Comparison of ENCODE assay signal across 23 mouse cellular contexts in the genomic region with DNA sequence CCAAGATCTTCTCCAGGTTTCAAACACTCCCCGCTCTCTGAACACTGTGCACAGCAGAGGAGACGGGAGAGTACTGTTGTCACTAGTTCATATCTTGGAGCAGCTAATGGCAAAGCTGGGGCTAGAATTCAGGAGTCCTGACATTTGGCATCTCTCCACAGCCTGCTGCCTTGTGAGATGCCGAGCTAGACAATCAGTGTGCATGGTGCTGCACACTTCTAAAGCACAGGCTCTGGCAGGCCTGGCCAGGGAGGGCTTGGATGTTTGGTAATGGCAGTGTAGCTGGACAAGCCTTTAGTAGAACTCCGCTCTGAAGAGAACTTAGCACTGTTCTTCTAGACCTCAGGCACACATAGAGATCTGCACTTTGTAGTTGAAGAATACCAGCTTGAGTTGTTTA. TPM values are rescaled to one million over a fixed set of nuclear protein-coding genes. Genes with fewer than 3 reads are reported as not detected.
A peak's percentile ranks its signal among the peaks of the same experiment; 100 is the strongest.
DNase-seq lines count a peak whose midpoint lies in the region; ATAC-seq and TF ChIP-seq lines count a peak whose summit lies in the region.
"Had no signal": no experiment of that assay in that cellular context is flagged by ENCODE, and none has a peak within 500 bp of the region (broad histone marks: within the 10 kb centered on the region; RNA-seq: fewer than 3 reads in every experiment).

No protein-coding gene starts in this region.

- H3K9ac ChIP-seq in forebrain, embryonic 11.5 days (ENCODE audit: low read length): no peak overlapping the region
- H3K9ac ChIP-seq in forebrain, embryonic 13.5 days: no peak overlapping the region
- no peak overlapping the region for H3K9ac ChIP-seq in ES-E14 (ENCODE audit: insufficient read depth, low read depth, low read length, poor library complexity, severe bottlenecking)
- H3K9ac ChIP-seq: heart, embryonic 15.5 days; hindbrain, embryonic 13.5 days; limb, embryonic 13.5 days; liver, embryonic 12.5 days; lung, embryonic 14.5 days; midbrain, embryonic 13.5 days had no signal

- no peaks in the 10 kb centered on the region; the same call in 1 of the 2 replicates for H3K4me1 ChIP-seq in forebrain, embryonic 11.5 days (replicated peaks; ENCODE audit: control insufficient read depth, insufficient read depth, low read length)
- peaks cover 30% of the 10 kb centered on the region for H3K4me1 ChIP-seq in forebrain, embryonic 13.5 days
- H3K4me1 ChIP-seq in ES-E14 (ENCODE audit: control insufficient read depth in 2 of 2, insufficient read depth in 2 of 2, low read length in 2 of 2, poor library complexity in 1 of 2): peaks cover 0 to 23% of the 10 kb centered on the region in 2 experiments; a peak in 2 of 4 replicates

- H3K27ac ChIP-seq in forebrain, embryonic 11.5 days (ENCODE audit: low read depth, low read length): no peak overlapping the region
- H3K27ac ChIP-seq in forebrain, embryonic 13.5 days: no peak overlapping the region; the same call in 1 of the 2 replicates
- peak overlapping the region; percentile 38; the same call in 1 of the 2 replicates for H3K27ac ChIP-seq in ES-E14 (ENCODE audit: insufficient read depth, low read depth, low read length, poor library complexity, severe bottlenecking)
- H3K27ac ChIP-seq: heart, embryonic 15.5 days; hindbrain, embryonic 13.5 days; limb, embryonic 13.5 days; liver, embryonic 12.5 days; midbrain, embryonic 13.5 days; stomach, postnatal 0 days had no signal

- H3K4me3 ChIP-seq in forebrain, embryonic 11.5 days (ENCODE audit: low read depth, low read length): no peak overlapping the region
- no peak overlapping the region for H3K4me3 ChIP-seq in forebrain, embryonic 13.5 days
- no peak overlapping the region for H3K4me3 ChIP-seq in ES-E14 (ENCODE audit: insufficient read depth in 1 of 2, low read depth in 1 of 2, low read length in 2 of 2, poor library complexity in 1 of 2, severe bottlenecking in 1 of 2)
- H3K4me3 ChIP-seq: heart, embryonic 15.5 days; hindbrain, embryonic 13.5 days; layer of hippocampus, adult 2 months; limb, embryonic 13.5 days; liver, embryonic 12.5 days; midbrain, embryonic 13.5 days had no signal

- peak; percentile 42 for DNase-seq in forebrain, embryonic 11.5 days (ENCODE audit: low spot score)
- DNase-seq in ES-E14 (ENCODE audit: low read depth, low spot score): no peak
- DNase-seq in brain, adult 2 months (ENCODE audit: low read depth, low spot score): peak; percentile 70
- peak; percentile 70 to 72 for DNase-seq in cerebellum, postnatal 14 days
- DNase-seq in frontal cortex, postnatal 25 days (ENCODE audit: low spot score in 2 of 2): no peak
- DNase-seq in kidney, adult 8-10 months: no peak
- DNase-seq: adrenal gland, postnatal 10 days; gastrocnemius, postnatal 36 days; heart, postnatal 36 days; kidney, adult 2 months; kidney, postnatal 14 days; layer of hippocampus, postnatal 36 days; lung, embryonic 14.5 days; right cerebral cortex, postnatal 14 days had no signal

- no peak for ATAC-seq in forebrain, embryonic 11.5 days (replicated peaks; ENCODE audit: low FRiP score)
- no peak for ATAC-seq in forebrain, embryonic 13.5 days
- ATAC-seq: activated CD4-positive, CD25-positive, alpha-beta regulatory T cell, adult 4 months; liver, embryonic 12.5 days; midbrain, embryonic 13.5 days had no signal

- H3K36me3 ChIP-seq in forebrain, embryonic 11.5 days (ENCODE audit: control insufficient read depth, insufficient read depth, low read length): peaks cover 7% of the 10 kb centered on the region; the same call in 1 of the 2 replicates
- H3K36me3 ChIP-seq in forebrain, embryonic 13.5 days (ENCODE audit: poor library complexity, severe bottlenecking): peaks cover 42% of the 10 kb centered on the region
- peaks cover 29% of the 10 kb centered on the region for H3K36me3 ChIP-seq in ES-E14 (ENCODE audit: control insufficient read depth, insufficient read depth, low read length, poor library complexity, severe bottlenecking)

- H3K9me3 ChIP-seq in forebrain, embryonic 11.5 days (ENCODE audit: control insufficient read depth, low read length): no peaks in the 10 kb centered on the region
- H3K9me3 ChIP-seq in forebrain, embryonic 13.5 days (replicated peaks): no peaks in the 10 kb centered on the region
- no peaks in the 10 kb centered on the region for H3K9me3 ChIP-seq in ES-E14 (ENCODE audit: control insufficient read depth, insufficient read depth, low read depth, low read length)
- H3K9me3 ChIP-seq: heart, embryonic 15.5 days; hindbrain, embryonic 13.5 days; limb, embryonic 13.5 days; liver, embryonic 12.5 days; midbrain, embryonic 13.5 days had no signal

- 88% methylated on average over 4 of the region's 4 CpGs for WGBS in forebrain, embryonic 11.5 days
- 81% methylated on average over 4 of the region's 4 CpGs for WGBS in forebrain, embryonic 13.5 days

- no peak overlapping the region for H3K4me2 ChIP-seq in forebrain, embryonic 11.5 days (ENCODE audit: low read depth, low read length, severe bottlenecking)
- no peak overlapping the region for H3K4me2 ChIP-seq in forebrain, embryonic 13.5 days
- H3K4me2 ChIP-seq: heart, embryonic 15.5 days; hindbrain, embryonic 13.5 days; limb, embryonic 13.5 days; liver, embryonic 12.5 days; lung, embryonic 14.5 days; midbrain, embryonic 13.5 days had no signal

- in situ Hi-C loops in ES-E14 (cut with MboI; ENCODE audit: low sequenced_read_pairs in 2 of 2, unreplicated experiment in 2 of 2): no loop called here

- no peaks in the 10 kb centered on the region for H3K27me3 ChIP-seq in forebrain, embryonic 11.5 days (ENCODE audit: control insufficient read depth, insufficient read depth, low read length)
- H3K27me3 ChIP-seq in forebrain, embryonic 13.5 days: no peaks in the 10 kb centered on the region
- H3K27me3 ChIP-seq: heart, embryonic 15.5 days; hindbrain, embryonic 13.5 days; limb, embryonic 13.5 days; liver, embryonic 12.5 days; midbrain, embryonic 13.5 days had no signal

TF ChIP-seq in ES-E14, 5 proteins besides CTCF, POLR2A, EP300 and RAD21:
- TF ChIP-seq HCFC1 (IDR thresholded peaks at IDR 0.05; ENCODE audit: borderline replicate concordance, insufficient read depth, low read length) (no peak), ZC3H11A (IDR thresholded peaks at IDR 0.05; ENCODE audit: borderline replicate concordance, low read depth, low read length) (no peak), ZNF384 (IDR thresholded peaks at IDR 0.05; ENCODE audit: low read depth, low read length) (no peak), CHD2 (IDR thresholded peaks at IDR 0.05; ENCODE audit: low read depth, low read length) (no peak), MAFK (IDR thresholded peaks at IDR 0.05; ENCODE audit: insufficient read depth, low read depth, low read length) (no peak)
TF ChIP-seq in ES-E14: peak in this region for 0.

RNA-seq across cellular contexts. Expression of a gene that starts 28.2 kb away (rescaled TPM):
- polyA plus RNA-seq in forebrain, embryonic 11.5 days (2014; fragmentation: Nextera tagmentation; extraction: Ambion mirVana): 5.2 and 7.8 TPM in 2 replicates
- 3.7 and 6.4 TPM in 2 replicates for polyA plus RNA-seq in forebrain, embryonic 13.5 days (2015; fragmentation: Nextera tagmentation; extraction: Ambion mirVana)
- 17.2 and 38.2 TPM in 2 replicates for total RNA-seq in ES-E14 (2012; rRNA removed)

Comparison
In these comparisons a context has a peak if more than half of its experiments do, and no peak if none do; other contexts are left out.
1. DNase-seq: peak in forebrain, embryonic 11.5 days (single experiment), brain, adult 2 months (single experiment) and cerebellum, postnatal 14 days (2 of 2); none in ES-E14 (single experiment), frontal cortex, postnatal 25 days (0 of 2) and kidney, adult 8-10 months (0 of 2).